Mouse (Mus musculus) heart, postnatal 14 days (tissue): Measurements from ENCODE around the gene Ubap2l. TPM values are rescaled to one million over a fixed set of nuclear protein-coding genes. Genes with fewer than 3 reads are reported as not detected.

ENCODE experiments used
- DNase-seq, 2 experiments: peaks; one replicate each; pipeline ENCODE4 v3.0.0; 2021 to 2022
- intact Hi-C: fragments of 180-260 bp; cut with DNase I; formaldehyde crosslinking; loops from one replicate; pipeline ENCODE4 v1.15.1; 2025
- total RNA-seq, 2 experiments: library from RNA; stranded (reverse); gene quantifications; 2 replicates each; pipeline ENCODE4 v1.2.3; 2021

The Ubap2l gene
- total RNA-seq, 2 experiments from 2014 or later, result 119 to 130 TPM

GRCm38 (mm10) chr3:89994807-89995515 is 57.5 kb downstream of the Ubap2l start:
- DNase-seq, result no peak
- intact Hi-C loops, result no loop called here

- no peak for DNase-seq
- intact Hi-C loops, result no loop called here
These were observed 64.6 kb downstream of the Ubap2l start for GRCm38 (mm10) chr3:89987822-89988221.

DNA sequence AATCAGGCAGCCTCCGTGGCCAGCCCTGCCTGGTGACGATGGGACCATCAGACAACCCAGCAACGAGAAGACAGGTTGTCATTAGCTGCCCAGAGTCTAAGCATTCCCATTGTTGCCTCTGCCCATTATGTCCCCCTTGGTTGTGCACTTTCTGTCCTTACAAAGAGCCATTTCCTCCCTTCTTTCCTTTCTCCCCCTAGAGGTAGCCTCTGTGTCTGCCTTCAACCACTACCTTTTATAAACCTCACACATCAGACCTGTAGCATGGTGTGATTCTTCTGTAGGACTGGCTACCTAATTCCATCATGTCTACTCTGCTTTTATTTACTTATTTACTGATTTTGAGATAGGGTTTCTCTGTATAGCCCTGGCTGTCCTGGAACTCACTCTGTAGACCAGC is 65.2 kb downstream of the Ubap2l start:
- no peak for DNase-seq
- intact Hi-C loops, result no loop called here

DNA sequence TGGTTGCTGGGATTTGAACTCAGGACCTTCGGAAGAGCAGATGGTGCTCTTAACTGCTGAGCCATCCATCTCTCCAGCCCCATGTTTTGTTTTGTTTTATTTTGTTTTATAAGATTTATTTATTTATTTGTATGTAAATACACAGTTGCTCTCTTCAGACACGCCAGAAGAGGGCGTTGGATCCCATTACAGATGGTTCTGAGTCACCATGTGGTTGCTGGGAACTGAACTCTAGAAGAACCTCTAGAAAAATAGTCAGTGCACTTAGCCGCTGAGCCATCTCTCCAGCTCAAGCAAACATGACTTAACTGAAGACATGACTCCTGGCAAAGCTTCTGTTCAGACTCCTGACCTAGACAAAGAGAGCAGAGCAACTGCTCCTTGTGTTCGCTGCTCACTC is 70.0 kb downstream of the Ubap2l start:
- intact Hi-C loops, result no loop called here

GRCm38 (mm10) chr3:89976859-89977258 is 75.6 kb downstream of the Ubap2l start:
- DNase-seq, result no peak
- intact Hi-C loops, result no loop called here

More for the DNA sequence above, 70.0 kb downstream of the Ubap2l start:
- DNase-seq, result no peak

- DNase-seq, result no peak
- intact Hi-C loops, result no loop called here
These were observed 83.9 kb downstream of the Ubap2l start for GRCm38 (mm10) chr3:89968509-89968908.

- intact Hi-C loops, result no loop called here
These were observed 85.5 kb downstream of the Ubap2l start for GRCm38 (mm10) chr3:89966946-89967345.

GRCm38 (mm10) chr3:89965972-89966371 is 86.5 kb downstream of the Ubap2l start:
- no peak for DNase-seq
- intact Hi-C loops, result no loop called here

More at GRCm38 (mm10) chr3:89966946-89967345, 85.5 kb downstream of the Ubap2l start:
- DNase-seq, result no peak

DNA sequence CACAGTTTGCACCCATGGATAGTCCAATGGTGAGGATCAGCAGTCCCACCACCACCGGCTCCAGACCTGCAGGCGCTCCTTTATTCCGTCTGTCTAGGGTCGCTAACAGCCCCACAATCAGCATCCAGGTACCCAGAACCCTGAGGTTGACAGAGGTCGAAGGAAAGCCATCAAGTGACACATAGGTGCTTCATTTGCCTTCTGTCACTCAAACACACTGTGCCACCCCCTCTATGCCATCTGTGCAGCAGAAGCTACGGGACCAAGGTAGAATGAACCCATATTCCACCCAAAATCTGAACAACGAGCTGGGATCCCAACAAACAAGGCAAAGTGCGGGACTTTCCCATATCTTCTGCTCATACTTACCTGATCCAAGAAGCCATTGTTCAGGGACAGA is 86.9 kb downstream of the Ubap2l start:
- intact Hi-C loops, result no loop called here
- no peak for DNase-seq

DNA sequence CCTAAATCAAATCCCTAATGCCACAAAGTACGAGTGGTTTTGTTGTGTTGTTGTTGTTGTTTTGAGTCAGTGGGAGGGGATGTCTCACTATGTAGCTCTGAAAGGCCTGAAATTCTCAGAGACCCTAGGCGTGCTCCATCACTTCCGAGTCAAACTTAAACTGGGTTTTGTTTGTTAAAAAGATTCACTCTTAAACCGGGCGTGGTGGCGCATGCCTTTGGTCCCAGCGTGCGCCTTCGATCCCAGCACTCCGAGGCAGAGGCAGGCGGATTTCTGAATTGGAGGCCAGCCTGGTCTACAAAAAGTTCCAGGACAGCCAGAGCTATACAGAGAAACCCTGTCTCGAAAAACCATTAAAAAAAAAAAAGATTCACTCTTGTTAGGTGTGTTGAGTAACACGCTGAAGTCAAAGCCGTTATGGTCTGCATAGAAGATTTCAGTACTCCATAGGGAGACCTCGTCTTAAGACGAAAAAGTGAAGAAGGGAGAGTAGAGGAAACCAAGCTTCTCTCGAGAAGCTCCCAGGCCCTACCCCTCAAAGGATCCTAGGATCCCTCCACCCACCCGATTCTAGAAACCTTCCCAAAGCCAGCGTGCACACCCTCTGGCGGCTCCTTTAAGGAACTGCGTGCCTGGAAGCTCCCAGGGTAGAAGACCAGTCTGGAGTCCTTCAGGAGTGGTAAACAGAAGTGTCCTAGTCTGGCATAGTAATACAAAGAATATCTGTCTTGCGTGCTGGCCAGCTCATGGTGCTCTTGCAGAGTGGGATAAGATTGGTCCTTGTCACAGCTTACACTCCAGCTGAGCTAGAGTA is 88.3 kb downstream of the Ubap2l start:
- intact Hi-C loops, result loop anchor here (1.0 to 5.0 kb wide), 3 partner anchors 11 to 182 kb away; no protein-coding TSS in a partner anchor
- DNase-seq, result peak; percentile 69 to 79

GRCm38 (mm10) chr3:89963221-89963763 is 89.1 kb downstream of the Ubap2l start, which contains the start of gene Atp8b2:
TSS of gene Atp8b2 (minus strand) at chr3:89963508.
- intact Hi-C loops, result loop anchor here (5.0 kb wide), 2 partner anchors 101 to 181 kb away; no protein-coding TSS in a partner anchor
- peak; percentile 71 to 77 for DNase-seq

DNA sequence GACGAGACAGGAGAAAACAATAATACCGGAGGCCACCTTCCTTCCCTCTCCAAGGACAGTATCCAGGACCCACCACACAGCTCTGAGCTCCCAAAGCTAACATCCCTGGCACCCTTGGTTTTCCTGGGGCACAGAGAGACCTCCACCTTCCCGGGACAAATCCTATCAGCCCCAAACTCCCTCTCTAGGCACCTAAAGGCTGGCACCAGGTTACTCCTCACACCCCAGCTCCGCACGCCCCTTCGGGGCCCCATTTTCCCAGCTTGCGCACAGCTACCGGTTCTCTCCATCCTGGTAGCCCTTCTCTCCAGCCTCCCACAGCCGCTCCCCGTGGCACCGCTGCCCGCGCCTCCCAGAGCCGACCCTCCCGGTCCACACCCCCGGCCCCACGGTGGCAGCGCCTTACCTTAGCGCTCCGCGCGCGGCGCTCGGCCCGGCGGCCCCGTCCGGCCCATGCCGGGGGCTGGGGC is 89.6 kb downstream of the Ubap2l start:
- intact Hi-C loops, result loop anchor here (5.0 kb wide), 2 partner anchors 100 to 180 kb away; no protein-coding TSS in a partner anchor
- no peak for DNase-seq

DNA sequence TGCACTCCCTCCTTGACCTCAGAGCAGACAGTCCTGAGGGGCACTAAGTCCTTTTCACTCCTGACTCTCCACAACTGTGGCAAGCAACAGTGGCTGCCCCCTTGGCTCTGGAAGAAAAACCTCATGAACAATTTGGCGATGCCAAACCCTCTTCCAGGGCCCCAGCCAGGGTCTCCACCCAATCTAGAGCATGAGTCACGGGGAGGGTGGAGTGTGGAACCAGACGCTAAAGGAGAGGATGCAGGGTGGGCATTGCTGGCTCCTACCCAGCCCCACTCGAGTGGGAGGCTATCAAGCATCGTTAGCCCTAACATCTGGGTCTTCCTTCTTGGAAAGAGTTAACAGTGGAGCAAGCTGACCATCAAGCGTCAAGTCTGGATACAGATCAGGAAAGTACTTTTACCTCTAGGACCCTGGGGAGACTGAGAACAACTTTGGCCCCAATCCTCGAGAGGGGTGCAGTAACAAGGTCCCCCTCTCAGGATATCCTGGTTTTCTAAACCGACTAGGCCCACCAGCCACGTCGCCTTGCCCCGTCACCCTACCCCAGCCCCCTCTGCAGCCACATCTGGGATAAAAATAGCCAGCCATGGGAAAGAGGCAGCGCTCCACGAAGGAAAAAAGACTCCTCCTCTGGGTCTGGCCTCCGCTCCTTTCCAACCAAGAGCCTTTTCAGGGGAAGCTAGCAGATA is 90.2 kb downstream of the Ubap2l start:
- intact Hi-C loops, result loop anchor here (5.0 kb wide), 2 partner anchors 100 to 180 kb away; no protein-coding TSS in a partner anchor
- peak; percentile 48 to 62 for DNase-seq

- no peak for DNase-seq
- intact Hi-C loops, result loop anchor here (5.0 kb wide), 2 partner anchors 99 to 179 kb away; no protein-coding TSS in a partner anchor
These were observed 91.0 kb downstream of the Ubap2l start for GRCm38 (mm10) chr3:89961436-89961835.

GRCm38 (mm10) chr3:89960469-89960868 is 92.0 kb downstream of the Ubap2l start:
- DNase-seq, result peak; percentile 93 to 94
- intact Hi-C loops, result loop anchor here (5.0 kb wide), 2 partner anchors 98 to 178 kb away; no protein-coding TSS in a partner anchor

- intact Hi-C loops, result no loop called here
- DNase-seq, result no peak
These were observed 93.0 kb downstream of the Ubap2l start for GRCm38 (mm10) chr3:89959435-89959834.

- intact Hi-C loops, result no loop called here
- no peak for DNase-seq
These were observed 94.5 kb downstream of the Ubap2l start for GRCm38 (mm10) chr3:89957880-89958279.

DNA sequence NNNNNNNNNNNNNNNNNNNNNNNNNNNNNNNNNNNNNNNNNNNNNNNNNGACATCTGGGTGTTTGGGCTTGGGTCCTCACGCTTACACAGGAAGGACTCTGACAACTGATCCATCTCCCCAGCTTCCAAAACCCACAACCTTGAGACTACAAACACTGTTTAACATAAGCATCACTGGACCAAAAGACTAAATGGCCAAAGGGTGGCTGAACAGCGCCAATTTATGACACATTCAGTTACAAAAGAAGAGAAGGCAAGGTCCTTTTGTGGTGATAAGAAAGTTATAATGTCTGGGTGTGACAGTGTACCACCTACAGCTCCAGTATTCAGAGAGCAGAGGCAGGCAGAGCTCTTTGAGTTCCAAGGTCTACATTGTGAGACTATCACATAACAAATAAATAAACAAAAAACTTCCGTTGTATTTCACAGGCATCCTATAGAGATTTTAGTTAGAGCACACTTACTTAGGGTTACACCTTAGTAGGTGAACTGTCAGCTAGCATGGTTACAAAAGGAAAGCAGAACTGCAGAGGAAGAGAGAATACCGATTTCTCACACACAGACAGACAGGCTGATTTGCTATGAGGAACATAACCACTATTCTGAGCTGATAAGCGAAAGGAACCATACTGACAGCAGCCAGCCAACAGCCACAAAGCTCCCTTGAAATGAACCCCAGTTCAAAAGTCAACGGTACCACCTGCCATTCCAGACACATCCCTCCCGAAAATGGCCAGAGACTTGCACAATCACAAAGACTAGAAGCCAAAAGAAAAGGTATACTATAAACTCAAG is 96.1 kb downstream of the Ubap2l start:
- DNase-seq, result no peak
- intact Hi-C loops, result no loop called here

GRCm38 (mm10) chr3:89953420-89953819 is 99.0 kb downstream of the Ubap2l start:
- DNase-seq, result peak; percentile 77 to 85
- intact Hi-C loops, result loop anchor here (1.0 to 2.0 kb wide), 2 partner anchors 11 to 125 kb away; no protein-coding TSS in a partner anchor
